Mouse (Mus musculus) MEL (cell line): ENCODE results near the gene Hes6. TPM values are rescaled to one million over a fixed set of nuclear protein-coding genes. Genes with fewer than 3 reads are reported as not detected.

Experiments
- DNase-seq: peaks from one replicate; pipeline ENCODE4 v3.0.0; 2011; ENCODE audit warnings: low read depth, low spot score
- H3K27ac ChIP-seq: 2 replicates; pipeline ENCODE4 v1.5.1; 2012; ENCODE audit warnings: low read depth, mild to moderate bottlenecking, control low read depth, low read length, moderate library complexity; ENCODE audit not compliant: control insufficient read depth
- H3K27me3 ChIP-seq, 2 experiments: fragments of 150-350 bp in 1 of 2; sonication (generic) in 1 of 2; 2 replicates each; pipeline ENCODE4 v1.6.1; 2012; ENCODE audit warnings: low read length in 2 of 2, mild to moderate bottlenecking in 2 of 2, improper control_type of control experiment in 1 of 2, moderate library complexity in 1 of 2; ENCODE audit not compliant: insufficient read depth in 2 of 2, control insufficient read depth in 1 of 2
- H3K36me3 ChIP-seq, 2 experiments: 2 replicates each; pipeline ENCODE4 v1.6.1; 2012 to 2014; ENCODE audit warnings: low read length in 2 of 2, improper control_type of control experiment in 1 of 2, inconsistent platforms in 1 of 2, mild to moderate bottlenecking in 1 of 2; ENCODE audit not compliant: insufficient read depth in 2 of 2, control insufficient read depth in 1 of 2
- H3K4me1 ChIP-seq, 2 experiments: fragments of 150-350 bp in 1 of 2; sonication (generic) in 1 of 2; 2 replicates each; pipeline ENCODE4 v1.6.1; 2012; ENCODE audit warnings: low read length in 2 of 2, improper control_type of control experiment in 1 of 2, mild to moderate bottlenecking in 1 of 2; ENCODE audit not compliant: insufficient read depth in 2 of 2, control insufficient read depth in 1 of 2
- H3K4me3 ChIP-seq, 2 experiments: fragments of 150-350 bp in 1 of 2; sonication (generic) in 1 of 2; 2 replicates each; pipeline ENCODE4 v1.5.1; 2012; ENCODE audit warnings: low read depth in 2 of 2, low read length in 2 of 2, mild to moderate bottlenecking in 2 of 2, moderate library complexity in 2 of 2, control low read depth in 1 of 2, improper control_type of control experiment in 1 of 2; ENCODE audit not compliant: control insufficient read depth in 1 of 2, insufficient read depth in 1 of 2
- H3K79me2 ChIP-seq: 2 replicates; pipeline ENCODE4 v1.6.1; 2012; ENCODE audit warnings: mild to moderate bottlenecking, low read length, moderate library complexity; ENCODE audit not compliant: control insufficient read depth, poor library complexity, insufficient read depth
- H3K9ac ChIP-seq: 2 replicates; pipeline ENCODE4 v1.6.1; 2012; ENCODE audit warnings: low read depth, mild to moderate bottlenecking, control low read depth, low read length, moderate library complexity; ENCODE audit not compliant: control insufficient read depth, poor library complexity, severe bottlenecking
- H3K9me3 ChIP-seq: fragments of 150-350 bp; sonication (generic); replicated peaks from 2 replicates; pipeline ENCODE4 v1.6.1; 2012; ENCODE audit warnings: mild to moderate bottlenecking, low read length, improper control_type of control experiment, moderate library complexity; ENCODE audit not compliant: insufficient read depth
- BHLHE40 ChIP-seq: IDR thresholded peaks from 2 replicates; pipeline ENCODE4 v1.6.1; 2012; ENCODE audit warnings: low read depth, mild to moderate bottlenecking, inconsistent platforms, low read length, improper control_type of control experiment, borderline replicate concordance
- CHD1 ChIP-seq: IDR thresholded peaks from 2 replicates; pipeline ENCODE4 v1.6.1; 2012; ENCODE audit warnings: low read depth, mild to moderate bottlenecking, inconsistent platforms, low read length, improper control_type of control experiment
- CTCF ChIP-seq, 3 experiments: IDR thresholded peaks in 2 of 3; conservative IDR thresholded peaks in 1 of 3; 2 replicates each; pipeline ENCODE4 v1.5.1; 2011 to 2012; ENCODE audit warnings: low read length in 3 of 3, low read depth in 2 of 3, mild to moderate bottlenecking in 2 of 3, improper control_type of control experiment in 1 of 3, inconsistent platforms in 1 of 3, mixed read lengths in 1 of 3, moderate library complexity in 1 of 3; ENCODE audit not compliant: control insufficient read depth in 1 of 3, insufficient read depth in 1 of 3, poor library complexity in 1 of 3, severe bottlenecking in 1 of 3
- EP300 ChIP-seq, 2 experiments: IDR thresholded peaks; 2 replicates each; pipeline ENCODE4 v1.6.1; 2011; ENCODE audit warnings: improper control_type of control experiment in 2 of 2, low read length in 2 of 2, low read depth in 1 of 2, mild to moderate bottlenecking in 1 of 2
- ETS1 ChIP-seq: IDR thresholded peaks from 2 replicates; pipeline ENCODE4 v1.6.1; 2012; ENCODE audit warnings: low read depth, mild to moderate bottlenecking, inconsistent platforms, low read length, improper control_type of control experiment, moderate library complexity
- GABPA ChIP-seq: IDR thresholded peaks from 2 replicates; pipeline ENCODE4 v1.6.1; 2012; ENCODE audit warnings: low read depth, mild to moderate bottlenecking, inconsistent platforms, low read length, improper control_type of control experiment, moderate library complexity
- GATA1 ChIP-seq: IDR thresholded peaks from 2 replicates; pipeline ENCODE4 v1.6.1; 2011; ENCODE audit warnings: low read depth, low read length, improper control_type of control experiment
- KAT2A ChIP-seq: conservative IDR thresholded peaks from 2 replicates; pipeline ENCODE4 v1.6.1; 2012; ENCODE audit warnings: low read depth, low read length, improper control_type of control experiment, inconsistent platforms
- MAX ChIP-seq: IDR thresholded peaks from 2 replicates; pipeline ENCODE4 v1.6.1; 2011; ENCODE audit warnings: low read length, improper control_type of control experiment
- MAZ ChIP-seq: IDR thresholded peaks from 2 replicates; pipeline ENCODE4 v1.6.1; 2012; ENCODE audit warnings: low read depth, mild to moderate bottlenecking, inconsistent platforms, low read length, improper control_type of control experiment
- MXI1 ChIP-seq: IDR thresholded peaks from 2 replicates; pipeline ENCODE4 v1.6.1; 2011; ENCODE audit warnings: mild to moderate bottlenecking, low read depth, low read length, improper control_type of control experiment
- MYB ChIP-seq: IDR thresholded peaks from 2 replicates; pipeline ENCODE4 v1.6.1; 2011; ENCODE audit warnings: mild to moderate bottlenecking, low read depth, low read length, improper control_type of control experiment
- NELFE ChIP-seq: IDR thresholded peaks from 2 replicates; pipeline ENCODE4 v1.6.1; 2011; ENCODE audit warnings: low read depth, low read length, improper control_type of control experiment
- NRF1 ChIP-seq: IDR thresholded peaks from 2 replicates; pipeline ENCODE4 v1.6.1; 2014; ENCODE audit warnings: low read depth, mild to moderate bottlenecking, inconsistent platforms, low read length, improper control_type of control experiment, moderate library complexity; ENCODE audit not compliant: poor library complexity, insufficient read depth, severe bottlenecking
- POLR2A ChIP-seq, 2 experiments: IDR thresholded peaks; 2 replicates each; pipeline ENCODE4 v1.6.1; 2011 to 2012; ENCODE audit warnings: low read length in 2 of 2, mild to moderate bottlenecking in 2 of 2, control low read depth in 1 of 2, improper control_type of control experiment in 1 of 2, low read depth in 1 of 2, moderate library complexity in 1 of 2; ENCODE audit not compliant: control insufficient read depth in 1 of 2, insufficient read depth in 1 of 2, poor library complexity in 1 of 2
- POLR2AphosphoS2 ChIP-seq: IDR thresholded peaks from 2 replicates; pipeline ENCODE4 v1.6.1; 2011; ENCODE audit warnings: low read length, improper control_type of control experiment
- POLR2AphosphoS5 ChIP-seq: IDR thresholded peaks from 2 replicates; pipeline ENCODE4 v1.6.1; 2012; ENCODE audit warnings: low read depth, borderline replicate concordance, mild to moderate bottlenecking, inconsistent platforms, low read length, moderate library complexity, mixed read lengths
- SIN3A ChIP-seq: IDR thresholded peaks from 2 replicates; pipeline ENCODE4 v1.6.1; 2012; ENCODE audit warnings: low read length, improper control_type of control experiment, inconsistent platforms
- TBP ChIP-seq: IDR thresholded peaks from 2 replicates; pipeline ENCODE4 v1.8.0; 2011; ENCODE audit warnings: low read depth, low read length, improper control_type of control experiment
- UBTF ChIP-seq: IDR thresholded peaks from 2 replicates; pipeline ENCODE4 v1.6.1; 2012; ENCODE audit warnings: low read depth, mild to moderate bottlenecking, inconsistent platforms, low read length, improper control_type of control experiment, moderate library complexity, borderline replicate concordance; ENCODE audit not compliant: insufficient read depth
- USF2 ChIP-seq, 2 experiments: IDR thresholded peaks; 2 replicates each; pipeline ENCODE4 v1.6.1; 2011 to 2012; ENCODE audit warnings: improper control_type of control experiment in 2 of 2, low read length in 2 of 2, borderline replicate concordance in 1 of 2, inconsistent platforms in 1 of 2, low read depth in 1 of 2, mild to moderate bottlenecking in 1 of 2; ENCODE audit not compliant: insufficient read depth in 1 of 2
- ZC3H11A ChIP-seq: IDR thresholded peaks from 2 replicates; pipeline ENCODE4 v1.6.1; 2012; ENCODE audit warnings: low read depth, mild to moderate bottlenecking, inconsistent platforms, low read length, improper control_type of control experiment
- ZKSCAN1 ChIP-seq: IDR thresholded peaks from 2 replicates; pipeline ENCODE4 v1.6.1; 2012; ENCODE audit warnings: low read depth, mild to moderate bottlenecking, inconsistent platforms, low read length, improper control_type of control experiment, moderate library complexity
- polyA plus RNA-seq, 2 experiments: library from polyadenylated mRNA; stranded (reverse) in 1 of 2; unstranded in 1 of 2; fragments of >175 nt in 1 of 2; fragments of >200 nt in 1 of 2; gene quantifications; 2 replicates each; pipeline versions ENCODE4 v1.2.1 to v1.2.4; 2012; ENCODE audit warnings: low replicate concordance in 2 of 2, low read depth in 1 of 2; ENCODE audit not compliant: insufficient read length in 2 of 2, insufficient read depth in 1 of 2, missing spikeins in 1 of 2
- total RNA-seq: library from RNA; depleted of rRNA; stranded (reverse); fragments of 300-350 nt; gene quantifications from 2 replicates; pipeline ENCODE4 v1.2.3, GENCODE M21; 2012

Hes6 gene
- total and polyA plus RNA-seq, 3 experiments = 38.8 to 47.9 TPM; not detected in 1

GRCm38 (mm10) chr1:91413030-91413506 lies 770 bp downstream of the Hes6 start (continued):
- TF ChIP-seq ETS1 (no peak), GATA1 (no peak)

DNA sequence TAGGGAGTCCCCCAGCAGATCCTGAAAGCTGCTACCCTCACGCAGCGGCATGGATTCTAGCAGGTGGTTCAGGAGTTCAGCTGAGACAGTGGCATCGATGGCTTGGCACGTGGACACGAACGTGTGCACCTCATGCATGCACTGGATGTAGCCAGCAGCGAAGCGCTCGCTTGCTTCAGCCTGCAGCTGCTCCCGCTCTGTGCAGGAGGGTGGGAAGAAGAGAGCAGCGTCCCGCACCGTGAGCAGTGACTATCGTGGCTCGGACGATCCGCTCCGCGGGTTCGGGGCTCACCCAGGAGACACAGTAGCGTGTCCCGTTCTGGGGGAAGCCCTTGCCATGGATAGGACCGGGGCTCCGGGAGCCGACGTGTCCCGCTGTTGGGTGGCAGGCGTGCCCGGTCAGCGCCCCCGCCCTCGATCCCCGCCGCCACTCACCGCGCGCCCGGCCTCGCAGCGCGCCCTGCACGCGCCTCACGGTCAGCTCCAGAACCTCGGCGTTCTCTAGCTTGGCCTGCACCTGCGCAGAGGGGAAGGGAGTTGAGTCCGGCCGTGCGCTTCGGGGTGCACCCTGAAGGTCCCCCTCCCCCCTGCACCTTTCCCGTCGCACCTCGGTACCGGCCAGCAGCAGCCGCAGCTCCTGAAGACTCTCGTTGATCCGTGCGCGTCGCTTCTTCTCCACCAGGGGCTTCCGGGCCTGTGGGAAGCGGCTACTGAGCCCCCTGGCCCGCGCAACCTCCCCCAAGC lies 1.4 kb downstream of the Hes6 start:
- peaks cover 0 to 4% of the 10 kb centered on the region in 2 experiments; a peak in 2 of 4 replicates for H3K4me1 ChIP-seq
- TF ChIP-seq MXI1 = peak; percentile 16; the same call in 1 of the 2 replicates
- TF ChIP-seq GATA1 = no peak
- TF ChIP-seq BHLHE40 = no peak
- TF ChIP-seq ZKSCAN1 = no peak
- TF ChIP-seq NRF1 = peak; percentile 72
- peak; percentile 57 for TF ChIP-seq MAX
- no peaks in the 10 kb centered on the region for H3K27me3 ChIP-seq
- H3K9ac ChIP-seq = peak overlapping the region; percentile 89
- no peaks in the 10 kb centered on the region for H3K9me3 ChIP-seq
- no peak overlapping the region for H3K27ac ChIP-seq
- H3K4me3 ChIP-seq = peak overlapping the region; percentile 75 to 85
- no peaks in the 10 kb centered on the region for H3K36me3 ChIP-seq
- H3K79me2 ChIP-seq = peaks cover 3% of the 10 kb centered on the region
- DNase-seq = no peak

DNA sequence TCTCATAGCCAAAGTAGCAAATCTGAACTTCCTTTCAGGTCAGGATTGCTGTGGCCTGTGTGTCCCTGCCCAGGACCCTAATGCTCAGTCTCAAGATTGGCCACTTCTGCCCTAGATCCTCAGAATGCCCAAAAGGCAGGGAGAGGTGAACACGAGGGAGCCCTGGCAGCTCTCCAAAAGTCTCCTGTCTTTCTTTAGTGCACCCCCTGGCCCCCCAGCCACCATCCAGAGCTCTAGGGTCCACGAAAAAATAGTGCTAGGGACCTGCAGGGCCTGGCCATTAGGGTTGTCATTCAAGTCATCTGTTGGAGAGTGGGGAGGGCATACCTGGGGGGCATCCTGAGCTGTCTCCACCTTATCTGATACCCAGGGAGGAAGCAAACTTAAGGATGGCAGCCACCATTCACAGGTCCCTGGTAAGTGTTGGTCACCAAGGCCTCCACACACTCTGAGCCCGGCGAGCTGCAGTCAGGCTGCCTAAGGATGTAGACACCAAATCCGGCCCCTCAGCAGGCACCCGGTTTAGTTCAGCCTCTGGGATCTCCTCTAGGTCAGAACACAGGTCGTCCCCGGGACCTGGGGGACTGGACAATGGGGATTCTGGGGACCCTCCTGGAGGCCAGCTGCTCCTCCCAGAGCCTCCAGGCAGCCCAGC lies 2.1 kb downstream of the Hes6 start:
- Histone ChIP-seq H3K36me3 (no peaks in the 10 kb centered on the region), H3K9ac (no peak overlapping the region), H3K27ac (no peak overlapping the region), H3K4me3 (no peak overlapping the region; a peak in 2 of 4 replicates), H3K4me1 (peaks cover 0 to 4% of the 10 kb centered on the region in 2 experiments; a peak in 2 of 4 replicates), H3K27me3 (no peaks in the 10 kb centered on the region), H3K79me2 (peaks cover 3% of the 10 kb centered on the region), H3K9me3 (no peaks in the 10 kb centered on the region)
- no peak for TF ChIP-seq ETS1
- no peak for TF ChIP-seq POLR2AphosphoS2
- TF ChIP-seq CHD1 = no peak
- TF ChIP-seq GABPA = no peak
- no peak for TF ChIP-seq BHLHE40
- TF ChIP-seq GATA1 = no peak
- TF ChIP-seq KAT2A = no peak
- no peak for TF ChIP-seq ZC3H11A
- no peak for TF ChIP-seq EP300 (IDR thresholded peaks at IDR 0.05; ENCODE audit: low read depth in 1 of 2, low read length in 2 of 2)
- TF ChIP-seq POLR2AphosphoS5 = no peak
- TF ChIP-seq MAZ = no peak
- TF ChIP-seq NELFE = no peak
- TF ChIP-seq MYB = no peak
- no peak for TF ChIP-seq CTCF (IDR thresholded peaks at IDR 0.05 in 2 of 3, conservative IDR thresholded peaks at IDR 0.05 in 1 of 3; ENCODE audit: control insufficient read depth in 1 of 3, insufficient read depth in 1 of 3, low read depth in 2 of 3, low read length in 3 of 3, poor library complexity in 1 of 3, severe bottlenecking in 1 of 3)
- TF ChIP-seq UBTF = no peak
- no peak for TF ChIP-seq POLR2A (IDR thresholded peaks at IDR 0.05; ENCODE audit: control insufficient read depth in 1 of 2, insufficient read depth in 1 of 2, low read depth in 1 of 2, low read length in 2 of 2, poor library complexity in 1 of 2)
- TF ChIP-seq SIN3A = no peak
- TF ChIP-seq USF2 (IDR thresholded peaks at IDR 0.05; ENCODE audit: borderline replicate concordance in 1 of 2, insufficient read depth in 1 of 2, low read depth in 1 of 2, low read length in 2 of 2) = no peak
- TF ChIP-seq TBP = no peak
- no peak for DNase-seq
